Mouse (Mus musculus) left cerebral cortex, adult 9 months (tissue): ENCODE results near the gene Cc2d2a.

ENCODE experiments used
- DNase-seq, 2 experiments: peaks; one replicate each; pipeline ENCODE4 v3.0.0; 2022; ENCODE audit warnings: low spot score in 2 of 2

Cc2d2a gene

DNA sequence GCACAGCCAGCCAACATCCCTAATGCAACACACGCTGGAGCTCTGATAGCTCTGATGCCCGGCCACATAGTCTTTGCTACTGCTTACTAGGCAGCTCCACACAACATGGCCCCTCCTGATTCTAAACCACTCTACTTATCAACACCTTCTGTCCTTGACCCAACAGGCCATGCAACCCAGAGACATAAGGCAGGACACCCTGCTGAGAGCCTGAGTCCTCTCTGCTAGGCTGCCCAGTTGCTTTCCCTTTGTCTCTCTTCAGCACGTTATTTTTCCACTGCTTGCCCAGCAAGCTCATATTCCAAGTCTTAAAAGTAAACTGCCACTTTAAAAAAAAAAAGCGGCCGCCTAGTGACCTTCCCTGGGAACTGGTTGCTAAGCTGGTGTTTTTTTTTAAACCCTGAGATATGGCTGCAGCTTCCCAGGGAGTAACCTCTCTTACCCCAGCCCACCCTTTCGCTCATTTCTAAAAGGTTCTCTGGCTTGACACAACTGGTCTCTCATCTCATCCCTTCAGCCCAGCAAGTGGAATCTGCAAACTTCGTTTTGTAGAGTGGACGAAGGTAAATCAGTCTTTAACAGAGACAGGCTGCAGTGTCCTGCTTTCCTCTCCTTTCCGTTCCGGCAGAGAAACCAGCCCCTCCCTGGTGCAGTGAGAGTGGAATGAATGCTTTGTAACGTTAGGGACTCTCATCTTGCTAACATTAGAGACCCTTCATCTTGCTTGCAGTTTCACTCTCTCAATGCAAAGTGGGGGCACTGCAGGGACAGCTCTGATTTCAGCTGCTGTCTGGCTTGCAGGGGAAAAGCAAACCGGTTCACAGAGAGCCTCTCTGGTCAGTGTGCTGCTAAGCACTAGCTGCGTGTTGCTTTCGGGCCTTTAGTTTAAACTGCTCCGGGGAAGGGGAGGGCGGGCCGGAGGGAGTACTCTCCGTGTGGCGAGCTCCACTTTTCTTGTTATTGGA is at the start of gene Cc2d2a:
Gene Cc2d2a, plus strand, starts transcription at position 350 of the 965 bp plus-strand sequence.
- DNase-seq = peak in 1 of 2 experiments; percentile 30

DNA sequence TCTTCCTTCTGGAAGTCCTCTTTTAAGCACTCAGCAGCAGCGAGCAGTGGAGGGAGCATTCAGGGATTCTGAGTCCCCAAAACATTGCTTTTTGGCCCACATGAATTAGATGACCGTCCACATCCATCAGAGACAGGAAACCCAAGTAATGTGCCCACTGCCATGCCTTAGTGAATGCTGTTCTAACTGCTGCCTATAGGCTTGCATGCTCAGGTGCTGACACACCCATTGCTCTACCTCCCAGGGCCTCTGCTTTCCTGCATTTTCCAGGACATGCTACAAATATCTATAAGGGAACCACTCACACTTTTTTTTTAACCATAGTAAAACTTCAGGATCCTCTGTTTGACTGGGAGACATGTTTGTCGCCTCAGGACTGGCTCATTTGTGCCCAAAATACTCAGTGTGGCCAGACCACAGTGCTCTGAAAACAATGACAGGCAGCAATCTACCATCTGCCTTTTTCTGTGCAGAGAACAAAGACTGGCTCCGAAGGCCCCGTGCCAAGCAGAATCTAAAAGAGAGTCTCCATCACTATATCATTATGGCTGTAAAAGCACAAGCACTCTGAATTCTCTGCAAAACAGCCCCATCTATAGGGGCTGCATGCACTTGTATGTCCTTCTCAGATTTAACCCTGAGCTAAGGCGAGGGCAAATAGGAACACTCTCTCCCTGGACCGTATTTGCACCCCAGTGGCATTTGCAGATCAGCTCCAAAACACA is 40.4 kb upstream of the Cc2d2a start:
- peak in 1 of 2 experiments; percentile 15 for DNase-seq

DNA sequence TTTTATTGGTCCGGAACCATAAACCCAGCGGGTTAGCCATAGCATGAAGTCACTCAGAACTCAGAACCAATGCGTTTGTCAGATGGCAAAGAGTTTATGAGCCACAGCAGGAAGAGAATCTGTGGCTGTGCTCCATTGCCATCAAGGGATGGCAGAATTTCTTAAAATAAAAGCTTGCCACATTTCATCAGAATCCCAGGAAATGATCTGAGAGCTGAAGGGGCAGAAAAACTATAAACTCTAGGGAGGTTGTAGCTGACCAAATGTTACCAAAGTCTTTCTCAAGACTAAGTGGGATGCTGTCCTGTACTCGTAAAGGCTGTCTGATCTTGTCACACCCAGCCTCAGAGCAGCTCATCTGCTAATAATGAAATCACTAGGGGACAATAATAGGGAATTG is 36.7 kb upstream of the Cc2d2a start:
- DNase-seq = no peak

GRCm38 (mm10) chr5:43634071-43634601 is 28.0 kb upstream of the Cc2d2a start:
- no peak for DNase-seq

GRCm38 (mm10) chr5:43634602-43635081 is 27.5 kb upstream of the Cc2d2a start:
- DNase-seq = peak; percentile 35 to 74

- DNase-seq = no peak
Measured at GRCm38 (mm10) chr5:43645020-43645419, 17.1 kb upstream of the Cc2d2a start.

DNA sequence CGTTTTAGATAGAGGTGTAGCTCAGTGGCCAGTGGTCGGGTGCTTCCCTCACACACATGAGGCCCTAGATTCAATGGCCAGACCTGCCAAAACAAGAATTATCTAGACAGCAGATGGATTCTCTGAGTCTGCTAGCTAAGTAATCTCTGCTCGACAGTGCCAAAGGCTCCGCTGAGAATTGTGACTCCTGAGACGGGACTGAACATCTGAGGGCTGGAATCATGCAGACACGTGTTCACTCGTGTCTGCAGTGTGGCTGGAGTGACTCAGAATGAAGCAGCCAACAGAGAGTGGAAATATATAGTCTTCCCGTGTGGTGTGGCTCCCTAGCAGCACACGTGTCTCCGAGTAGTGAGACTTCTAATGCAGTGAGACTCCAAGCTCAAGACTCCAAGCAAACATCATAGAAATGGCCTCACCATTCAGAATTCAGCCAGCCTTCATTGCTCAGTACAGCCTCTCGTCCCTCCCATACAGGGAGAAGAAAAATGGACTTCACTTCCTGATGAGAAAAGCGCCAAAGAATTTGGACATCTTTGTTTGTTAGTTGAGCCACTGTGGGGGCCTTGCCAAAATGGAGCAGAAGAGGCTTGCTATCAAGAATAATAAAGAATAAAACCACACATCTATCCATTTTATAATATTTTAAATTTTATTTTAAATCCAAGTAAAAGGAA is 14.9 kb upstream of the Cc2d2a start:
- no peak for DNase-seq

GRCm38 (mm10) chr5:43661498-43661897 is 648 bp upstream of the Cc2d2a start:
- no peak for DNase-seq

- DNase-seq = no peak
Measured at GRCm38 (mm10) chr5:43663531-43663930, 1.4 kb downstream of the Cc2d2a start.

DNA sequence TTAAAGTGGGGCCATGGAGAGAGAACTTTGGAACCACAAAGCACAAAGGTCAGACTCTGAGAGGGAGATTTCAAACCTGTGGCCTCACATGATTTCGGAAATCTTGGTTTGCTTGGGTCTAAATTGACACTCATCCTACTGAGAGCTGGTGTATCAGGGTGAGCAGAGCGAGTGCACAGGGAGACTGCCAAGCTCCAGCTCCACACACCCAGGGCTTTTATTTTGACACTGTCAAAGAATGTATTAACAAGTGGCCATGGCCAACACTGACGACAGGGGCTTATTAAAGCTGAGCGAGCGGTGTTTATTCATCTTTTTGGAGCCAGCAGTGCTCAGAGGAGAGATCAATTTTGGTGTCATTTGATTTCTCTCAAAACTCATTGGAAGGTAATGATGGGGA is 3.0 kb downstream of the Cc2d2a start:
- DNase-seq = no peak

- DNase-seq = no peak
Measured at GRCm38 (mm10) chr5:43669118-43669645, 7.0 kb downstream of the Cc2d2a start.

GRCm38 (mm10) chr5:43672177-43672911 is 10.2 kb downstream of the Cc2d2a start:
- DNase-seq = peak; percentile 73 to 88

DNA sequence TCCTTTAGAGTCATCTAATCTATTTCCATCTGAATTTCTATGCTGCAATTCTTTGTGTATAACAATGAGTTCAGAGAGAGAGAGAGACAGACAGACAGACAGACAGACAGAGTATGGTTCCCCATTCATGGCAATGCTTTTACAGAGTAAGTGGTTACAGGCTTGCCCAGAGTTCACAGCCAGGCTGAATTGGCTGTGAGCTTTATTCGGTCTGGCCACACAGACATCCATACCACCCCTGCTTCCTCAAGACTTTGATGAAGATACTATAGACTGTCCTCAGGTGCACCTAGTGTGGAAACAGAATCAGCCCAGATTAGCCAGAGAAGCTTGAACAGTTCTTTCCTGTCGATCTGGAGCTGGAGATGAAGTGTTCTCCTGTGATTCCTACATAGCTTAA is 10.9 kb downstream of the Cc2d2a start:
- DNase-seq = no peak

- DNase-seq = no peak
Measured at GRCm38 (mm10) chr5:43685466-43685865, 23.3 kb downstream of the Cc2d2a start.

DNA sequence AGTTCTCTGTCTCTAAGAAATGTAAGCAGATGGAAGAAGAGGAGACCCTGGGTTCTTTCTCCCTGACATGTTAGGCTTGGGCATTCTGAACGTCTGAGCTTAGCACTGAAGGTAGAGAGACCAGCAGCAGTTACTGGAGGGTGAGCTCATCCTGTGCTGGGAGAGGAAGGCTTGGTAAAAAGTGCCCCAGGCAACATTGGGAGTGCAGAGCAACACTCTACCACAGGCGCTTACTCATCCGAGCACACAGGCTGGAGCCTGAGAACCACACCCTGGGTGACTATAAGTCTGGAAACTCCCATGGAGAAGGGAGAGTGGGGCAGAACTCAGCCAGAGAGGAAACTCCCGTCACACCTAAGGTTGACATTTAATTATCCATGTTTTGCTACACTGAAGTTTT is 30.3 kb downstream of the Cc2d2a start:
- DNase-seq = no peak

DNA sequence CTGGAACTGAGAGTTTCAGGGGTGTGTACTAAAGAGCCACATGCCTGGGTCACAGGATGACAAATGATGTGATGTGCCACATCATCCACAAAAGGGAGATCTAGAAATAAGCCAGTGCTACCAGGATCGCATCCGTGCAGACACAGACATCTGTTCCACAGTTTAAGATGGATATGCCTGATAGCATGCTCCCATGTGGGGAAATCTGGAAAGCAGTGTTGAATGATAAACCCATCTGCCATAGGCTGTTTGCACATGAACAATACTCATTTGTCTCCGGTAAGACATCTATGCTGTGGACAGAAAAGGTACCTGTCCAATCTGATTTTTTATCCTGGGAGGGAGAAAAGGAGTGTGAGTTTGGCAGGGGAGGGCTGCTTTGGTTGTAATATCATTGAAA is 35.0 kb downstream of the Cc2d2a start:
- no peak for DNase-seq

DNA sequence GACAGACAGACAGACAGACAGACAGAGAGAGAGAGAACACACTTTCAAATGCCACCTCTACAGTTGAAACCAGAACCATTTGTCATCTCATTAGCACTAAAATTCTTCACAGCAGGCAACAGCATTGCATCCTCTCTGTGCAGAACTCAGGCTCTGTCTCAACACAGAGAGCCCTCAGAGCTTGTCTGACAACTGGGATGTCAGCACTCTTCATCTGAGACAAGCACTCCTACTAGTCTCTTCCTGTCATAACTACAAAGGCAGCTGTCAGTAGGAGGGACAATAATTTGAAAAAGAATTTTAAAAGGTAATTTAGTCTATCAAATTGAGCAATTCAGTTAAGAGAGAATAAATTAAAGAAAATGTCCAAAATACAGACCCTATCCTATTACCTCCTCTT is 37.1 kb downstream of the Cc2d2a start:
- no peak for DNase-seq

GRCm38 (mm10) chr5:43721538-43722451 is 59.6 kb downstream of the Cc2d2a start:
- DNase-seq = no peak

GRCm38 (mm10) chr5:43722452-43722783 is 60.3 kb downstream of the Cc2d2a start:
- no peak for DNase-seq

GRCm38 (mm10) chr5:43723830-43724229 is 61.7 kb downstream of the Cc2d2a start:
- DNase-seq = no peak
